Mouse (Mus musculus): ENCODE data around the gene Dupd1.

Dupd1 gene

GRCm38 (mm10) chr14:21714486-21714885 is at the start of gene Dupd1:
Dupd1 (minus strand) TSS chr14:21714576.
- ATAC-seq (ENCODE audit: low TSS enrichment) = no peak

DNA sequence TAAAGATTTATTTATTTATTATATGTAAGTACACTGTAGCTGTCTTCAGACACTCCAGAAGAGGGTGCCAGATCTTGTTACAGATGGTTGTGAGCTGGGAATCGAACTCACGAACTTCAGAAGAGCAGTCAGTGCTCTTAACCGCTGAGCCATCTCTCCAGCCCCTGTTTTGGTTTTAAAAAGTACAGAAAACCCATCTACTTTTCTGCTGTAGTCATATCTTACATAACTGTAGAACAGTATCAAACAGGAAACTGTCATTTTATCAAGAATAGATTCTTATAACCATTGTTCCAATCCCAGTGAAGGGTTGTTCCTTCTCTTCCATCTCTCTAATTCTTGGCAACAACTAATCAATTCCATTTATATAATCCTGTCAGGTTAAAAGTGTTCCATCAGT is 49.4 kb upstream of the Dupd1 start:
- no peak for ATAC-seq (ENCODE audit: low TSS enrichment)

DNA sequence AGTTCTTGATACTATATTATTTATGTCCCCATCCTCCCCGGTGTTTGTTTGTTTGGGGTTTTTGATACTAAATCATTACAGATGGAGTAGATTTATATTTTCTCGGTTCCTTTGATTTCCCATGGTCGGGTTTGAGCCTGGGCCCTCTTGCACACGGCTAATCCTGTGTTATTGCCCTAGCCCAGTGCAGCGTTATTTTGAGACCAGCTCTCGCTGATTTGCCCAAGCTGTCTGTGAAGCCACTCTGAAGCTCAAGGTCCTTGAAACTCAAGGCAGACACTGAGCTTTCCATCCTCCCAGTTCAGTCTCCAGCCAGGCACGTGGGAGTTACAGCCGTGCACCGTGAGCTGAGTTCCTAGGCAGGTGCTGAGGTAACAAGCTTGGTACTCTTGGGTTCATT is 47.2 kb upstream of the Dupd1 start:
- no peak for ATAC-seq (ENCODE audit: low TSS enrichment)

GRCm38 (mm10) chr14:21753367-21753766 is 39.0 kb upstream of the Dupd1 start:
- no peak for ATAC-seq (ENCODE audit: low TSS enrichment)

GRCm38 (mm10) chr14:21752411-21752810 is 38.0 kb upstream of the Dupd1 start:
- ATAC-seq (ENCODE audit: low TSS enrichment) = no peak

DNA sequence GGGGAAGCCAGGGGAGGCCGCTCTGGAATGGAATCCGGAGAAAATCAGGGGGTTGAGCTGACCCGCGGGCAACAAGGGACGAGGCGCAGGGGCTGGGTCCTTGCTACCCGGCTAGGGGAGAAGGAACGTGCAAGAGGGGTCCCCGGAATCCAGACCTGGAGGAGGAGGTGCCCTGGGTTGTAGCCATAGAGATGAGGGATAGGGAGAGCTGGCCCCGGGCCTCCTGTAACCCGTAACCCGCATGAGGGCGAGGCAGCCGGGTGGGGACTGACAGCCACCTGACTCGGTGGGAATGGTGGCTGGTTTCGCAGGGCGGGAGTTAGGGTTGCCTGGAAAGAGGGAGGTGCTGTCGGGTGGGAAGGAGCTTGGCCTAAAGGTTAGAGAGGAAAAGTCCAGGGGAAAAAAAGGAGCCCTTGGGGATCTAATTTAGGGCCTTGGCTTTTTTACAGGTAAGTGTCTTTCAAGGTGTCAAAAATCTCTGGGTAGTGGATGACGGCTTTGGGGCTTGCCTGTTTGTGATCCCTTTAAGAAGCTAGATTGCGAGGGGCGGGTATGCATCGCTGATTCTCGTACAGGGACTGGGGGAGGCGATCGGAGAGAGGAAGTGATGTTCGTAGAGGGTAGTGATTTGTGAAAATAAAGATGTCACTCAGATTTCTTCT is 36.6 kb upstream of the Dupd1 start, which contains the start of gene Dusp13:
Gene Dusp13 (minus strand): TSS at position 301 of the 662 bp plus-strand sequence.
- ATAC-seq (ENCODE audit: low TSS enrichment) = peak; percentile 75

DNA sequence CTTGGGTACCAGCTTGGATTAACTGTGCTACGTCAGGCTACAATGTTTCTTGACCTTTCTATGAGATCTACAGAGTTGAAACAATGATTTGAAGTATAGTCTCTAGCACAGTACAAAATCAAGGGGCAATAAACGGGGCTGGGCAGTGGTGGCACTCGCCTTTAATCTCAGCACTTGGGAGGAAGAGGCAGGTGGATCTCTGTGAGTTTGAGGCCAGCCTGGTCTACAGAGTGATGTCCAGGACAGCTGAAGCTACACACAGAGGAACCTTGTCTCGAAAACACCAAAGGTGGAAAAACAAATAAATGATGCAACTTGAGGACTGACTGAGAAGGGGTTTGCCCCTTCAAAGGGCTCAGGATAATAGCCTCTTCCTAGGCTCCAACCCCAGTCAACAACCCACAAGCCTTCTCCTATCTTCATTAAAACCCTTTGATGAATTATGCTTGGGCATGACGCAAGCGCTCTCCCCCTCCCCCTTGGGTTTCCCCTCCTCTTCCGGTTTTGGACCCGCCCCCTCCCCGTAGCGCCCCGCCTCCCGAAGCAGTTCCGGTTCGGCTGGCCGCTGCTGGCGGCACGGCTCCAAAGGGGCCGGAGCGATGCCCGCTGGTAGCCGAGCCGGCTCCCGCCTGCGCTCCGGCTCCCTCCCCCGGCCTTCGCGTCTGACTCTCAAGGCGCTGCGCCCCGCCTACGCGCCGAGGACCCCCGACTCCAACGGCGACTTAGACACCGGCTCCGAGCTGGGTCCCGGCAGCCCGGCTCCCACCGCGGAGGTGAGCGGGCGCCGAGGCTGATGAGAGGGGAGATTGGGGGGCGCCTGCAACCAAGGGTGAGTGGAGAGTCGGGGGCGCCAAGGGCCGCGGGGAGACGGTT is 35.9 kb upstream of the Dupd1 start, which contains the start of gene Samd8:
Gene Samd8 (plus strand): TSS at position 524 of the 873 bp plus-strand sequence.
- ATAC-seq (ENCODE audit: low TSS enrichment) = peak; percentile 70

- ATAC-seq (ENCODE audit: low TSS enrichment) = no peak
Measured at GRCm38 (mm10) chr14:21748142-21748870, 33.9 kb upstream of the Dupd1 start.

DNA sequence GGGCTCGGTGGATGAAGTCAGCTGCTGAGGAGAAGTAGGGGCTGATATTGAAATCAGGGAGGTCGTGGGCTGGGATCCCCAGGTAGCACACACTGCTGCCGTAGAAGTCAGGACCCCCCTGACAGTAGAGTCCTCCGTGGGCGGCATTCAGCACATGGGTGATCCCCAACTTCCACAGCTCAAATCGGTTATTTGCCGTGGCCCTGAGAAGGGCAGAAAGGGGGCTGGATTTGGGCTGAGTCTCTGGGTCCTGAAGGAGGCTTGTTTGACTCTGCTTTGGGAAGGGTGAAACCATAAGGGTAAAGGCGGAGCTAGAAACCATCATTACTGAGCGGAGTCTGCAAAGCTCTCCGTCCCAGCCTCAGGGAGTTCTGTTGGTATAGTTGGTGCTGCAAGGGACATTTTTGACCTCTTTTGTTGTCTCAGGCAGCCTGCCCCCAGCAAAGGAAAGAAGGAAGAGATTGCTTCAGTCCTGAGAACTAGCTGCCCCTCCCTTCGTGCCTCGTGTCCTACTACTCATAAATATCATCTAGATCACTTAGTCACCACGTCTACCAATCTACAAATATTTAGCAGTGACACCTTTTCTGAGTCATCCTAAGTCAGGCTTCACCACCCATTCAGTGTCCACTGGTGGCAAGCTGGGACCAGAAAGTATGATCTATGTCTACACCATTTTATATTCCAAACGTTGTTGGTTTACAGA is 33.2 kb upstream of the Dupd1 start:
- no peak for ATAC-seq (ENCODE audit: low TSS enrichment)

GRCm38 (mm10) chr14:21746846-21747245 is 32.5 kb upstream of the Dupd1 start:
- ATAC-seq (ENCODE audit: low TSS enrichment) = no peak

DNA sequence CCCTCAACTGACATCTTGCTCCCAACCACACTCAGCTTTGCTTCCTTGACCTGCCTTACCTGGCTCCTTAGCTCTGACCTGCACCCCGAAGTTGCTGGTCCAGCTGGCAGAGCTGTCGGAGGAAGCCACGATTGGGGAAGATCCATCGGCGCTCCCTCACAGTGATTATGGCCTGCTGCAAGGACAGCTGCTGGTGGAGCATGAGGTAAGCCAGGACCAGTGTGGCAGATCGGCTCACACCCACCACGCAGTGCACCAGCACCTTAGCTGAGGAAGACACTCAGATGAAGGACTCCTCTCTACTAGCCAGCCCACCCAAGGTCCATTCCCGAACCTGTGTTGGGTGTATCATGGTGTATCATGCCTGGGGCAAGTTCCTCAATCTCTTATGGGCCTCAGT is 31.9 kb upstream of the Dupd1 start:
- ATAC-seq (ENCODE audit: low TSS enrichment) = no peak

- ATAC-seq (ENCODE audit: low TSS enrichment) = no peak
Measured at GRCm38 (mm10) chr14:21745149-21745548, 30.8 kb upstream of the Dupd1 start.

DNA sequence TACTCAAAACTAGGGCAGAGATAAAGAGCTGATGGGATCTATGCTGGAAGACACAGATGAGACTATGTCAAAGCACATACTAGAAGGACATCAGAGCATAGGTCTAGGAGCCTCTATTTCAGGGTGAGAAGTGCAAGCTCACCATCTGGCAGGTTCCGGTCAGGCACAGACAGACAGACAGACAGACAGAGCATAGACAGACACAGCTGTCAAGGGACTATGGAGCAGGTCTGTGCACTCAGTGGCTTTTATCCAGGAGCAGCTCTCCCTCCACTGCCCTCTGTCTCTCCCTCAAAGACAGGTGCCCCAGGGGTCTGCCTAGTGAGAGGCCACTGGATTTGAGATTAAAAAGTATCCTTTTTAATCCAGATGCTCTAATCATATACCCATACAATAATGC is 29.8 kb upstream of the Dupd1 start:
- no peak for ATAC-seq (ENCODE audit: low TSS enrichment)

- ATAC-seq (ENCODE audit: low TSS enrichment) = no peak
Measured at GRCm38 (mm10) chr14:21742441-21742840, 28.1 kb upstream of the Dupd1 start.

DNA sequence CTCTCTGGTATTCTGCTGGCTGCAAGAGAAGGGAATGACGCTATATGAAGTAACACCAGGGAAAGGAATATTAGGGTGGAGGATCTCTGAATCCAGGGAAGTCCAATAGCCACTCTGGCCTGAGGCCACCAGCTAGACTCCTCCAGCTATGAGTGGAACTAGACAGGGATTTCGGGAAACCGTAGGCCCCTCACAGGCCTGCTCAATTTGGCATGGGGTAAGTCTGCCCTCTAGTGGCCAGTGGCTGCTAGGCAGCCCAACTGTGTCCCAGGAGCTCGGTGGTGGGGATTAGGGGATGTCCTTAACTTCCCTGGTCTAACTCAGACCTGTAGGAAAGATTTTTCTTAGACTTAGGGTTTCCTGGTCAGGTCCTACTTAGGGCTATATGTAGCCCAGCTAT is 27.4 kb upstream of the Dupd1 start:
- peak; percentile 87 for ATAC-seq (ENCODE audit: low TSS enrichment)

DNA sequence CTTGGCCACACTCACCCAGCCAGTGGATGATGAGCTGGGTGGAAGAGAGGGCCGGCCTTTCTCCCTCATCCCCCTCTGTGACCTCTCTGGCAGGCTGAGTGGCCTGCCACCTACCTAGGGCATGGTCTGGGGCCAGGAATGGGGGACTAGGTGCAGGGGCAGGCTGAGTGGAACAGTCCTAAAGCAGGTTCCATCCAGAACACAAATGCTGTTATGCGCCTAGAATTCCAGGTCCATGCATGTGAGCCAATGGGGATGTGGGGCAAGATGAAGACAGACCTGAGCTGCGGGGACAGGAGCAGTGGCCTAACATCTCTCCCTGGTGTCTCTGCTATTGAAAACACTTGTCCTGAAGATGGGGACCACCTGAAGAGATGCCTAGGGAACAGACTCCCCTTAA is 26.9 kb upstream of the Dupd1 start:
- 0 out of 2 replicates have a peak, but pooled peaks have one; percentile 3 for ATAC-seq (ENCODE audit: low TSS enrichment)

GRCm38 (mm10) chr14:21740345-21740744 is 26.0 kb upstream of the Dupd1 start:
- no peak for ATAC-seq (ENCODE audit: low TSS enrichment)

GRCm38 (mm10) chr14:21733131-21733905 is 18.9 kb upstream of the Dupd1 start:
- ATAC-seq (ENCODE audit: low TSS enrichment) = peak; percentile 59; the same call in 1 of the 2 replicates

GRCm38 (mm10) chr14:21729936-21730335 is 15.6 kb upstream of the Dupd1 start:
- no peak for ATAC-seq (ENCODE audit: low TSS enrichment)

DNA sequence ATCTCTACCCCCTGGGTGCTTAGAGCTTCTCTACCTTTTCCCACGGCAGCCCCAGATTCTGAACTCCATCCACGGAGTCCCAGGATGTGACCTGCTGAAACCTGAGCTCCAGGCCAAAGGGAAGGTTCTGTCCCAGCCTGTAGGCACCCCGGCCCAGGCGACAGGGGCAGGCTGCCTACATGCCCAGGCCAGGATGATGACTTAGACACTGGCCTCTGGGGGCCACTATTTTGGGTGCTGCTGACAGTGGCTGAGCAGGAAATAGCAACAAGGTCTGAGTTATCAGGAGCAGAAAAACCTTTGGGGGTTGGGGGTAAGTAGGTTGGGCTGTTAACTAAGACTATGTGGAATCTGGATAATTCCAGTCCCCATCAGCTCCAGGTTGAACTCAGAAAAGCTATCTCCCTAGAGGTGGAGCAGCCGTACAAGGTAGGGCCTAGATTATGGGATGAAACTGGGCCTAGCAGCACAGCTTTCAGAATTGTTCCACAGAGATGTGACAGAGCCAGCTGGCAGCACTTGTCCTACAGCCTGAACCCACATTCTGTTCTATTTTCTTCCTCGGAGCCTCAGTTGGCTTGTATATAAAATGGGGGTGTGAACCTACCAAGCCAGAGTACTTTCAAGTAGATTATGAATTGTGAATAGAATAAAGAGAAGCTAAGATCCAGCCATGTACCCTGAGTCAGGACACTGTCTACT is 14.8 kb upstream of the Dupd1 start:
- peak; percentile 92 for ATAC-seq (ENCODE audit: low TSS enrichment)
